Mouse (Mus musculus) heart, postnatal 4 days (tissue): ENCODE measurements around the gene Samd14. TPM values are rescaled to one million over a fixed set of nuclear protein-coding genes. Genes with fewer than 3 reads are reported as not detected.

Source experiments
- DNase-seq: peaks from one replicate; pipeline ENCODE4 v3.0.0; 2021
- total RNA-seq, 2 experiments: library from RNA; stranded (reverse); gene quantifications; 2 replicates each; pipeline ENCODE4 v1.2.3; 2021

Samd14 gene
- total RNA-seq, 2 experiments from 2014 or later: 9.1 to 9.5 TPM

GRCm38 (mm10) chr11:95074694-95075093, 65.0 kb downstream of the Samd14 start:
- no peak for DNase-seq

- DNase-seq: no peak
Observed at GRCm38 (mm10) chr11:95075197-95076040, 65.7 kb downstream of the Samd14 start.

Other genes with a start within 250 kb of the Samd14 start
- gene Tmem92, start 227.2 kb upstream of the Samd14 start, total RNA-seq: not detected
- 100 to 1,000 TPM; 861 to 965 TPM for gene Col1a1, start 73.7 kb upstream of the Samd14 start, total RNA-seq
- not detected for gene Hils1, start 42.3 kb upstream of the Samd14 start, total RNA-seq
- 10 to 100 TPM; 67.0 to 89.1 TPM for gene Sgca, start 33.6 kb upstream of the Samd14 start, total RNA-seq
- gene Ppp1r9b, start 18.8 kb upstream of the Samd14 start, total RNA-seq: 10 to 100 TPM; 45.3 to 46.3 TPM
- gene Pdk2, start 31.5 kb downstream of the Samd14 start, total RNA-seq: 100 to 1,000 TPM; 178 to 200 TPM
- 10 to 100 TPM; 16.1 to 16.4 TPM for gene Itga3, start 66.9 kb downstream of the Samd14 start, total RNA-seq
- gene Dlx3, start 110.2 kb downstream of the Samd14 start, total RNA-seq: not detected
- gene Dlx4, start 136.4 kb downstream of the Samd14 start, total RNA-seq: not detected